Mouse (Mus musculus): ENCODE results near the gene Zfp518a. TPM values are rescaled to one million over a fixed set of nuclear protein-coding genes. Genes with fewer than 3 reads are reported as not detected.

Zfp518a gene
- polyA plus RNA-seq, 1 experiment from 2014 or later = 10.4 TPM

DNA sequence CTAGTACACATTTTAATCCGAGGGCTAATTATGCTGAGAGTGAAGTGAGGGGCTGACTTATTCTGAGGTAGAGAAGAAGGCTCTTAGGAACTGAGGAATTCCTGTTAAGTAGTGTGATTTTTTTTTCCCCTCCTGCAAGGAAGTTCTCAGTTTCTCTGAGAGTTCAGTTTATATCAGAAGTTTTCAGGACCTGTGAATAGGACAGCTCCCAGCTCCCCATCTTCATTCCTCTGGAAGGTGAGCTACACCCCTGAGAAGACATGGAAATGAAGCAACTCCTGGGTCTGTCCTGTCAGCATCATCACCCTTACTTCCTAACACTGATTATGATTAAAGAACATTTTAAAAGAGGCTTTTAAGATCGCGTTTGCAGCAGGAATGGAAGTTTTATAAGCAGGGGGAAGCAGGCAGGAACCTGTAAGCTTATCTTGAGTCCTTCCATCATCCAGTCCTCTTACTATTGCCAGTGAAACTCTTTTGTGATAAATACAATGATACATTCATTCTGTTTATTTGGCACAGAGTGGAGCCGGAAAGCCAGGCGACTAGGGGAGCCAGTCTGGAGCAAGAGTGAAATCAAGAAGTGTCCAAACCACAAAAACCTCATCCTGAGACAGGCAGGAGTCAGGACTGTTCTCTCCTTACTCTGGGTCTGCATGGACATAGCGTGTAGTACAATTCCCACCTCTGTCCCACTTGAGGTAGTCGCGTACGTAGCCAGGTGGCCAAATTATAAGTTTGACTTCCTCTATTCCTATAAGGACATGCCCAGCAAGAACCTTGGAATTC is 37.3 kb downstream of the Zfp518a start:
- no peaks in the 10 kb centered on the region for H3K27me3 ChIP-seq
- WGBS = 64% methylated on average over 9 of the region's 9 CpGs
- no peaks in the 10 kb centered on the region for H3K4me1 ChIP-seq
- H3K36me3 ChIP-seq = no peaks in the 10 kb centered on the region
- H3K9ac ChIP-seq = no peak overlapping the region
- no peak overlapping the region for H3K4me2 ChIP-seq
- no peak overlapping the region for H3K27ac ChIP-seq
- no peak for ATAC-seq (ENCODE audit: insufficient number of reproducible peaks, insufficient read depth, low FRiP score, low TSS enrichment, low read depth)
- no peak overlapping the region for H3K4me3 ChIP-seq
- no peaks in the 10 kb centered on the region for H3K9me3 ChIP-seq

DNA sequence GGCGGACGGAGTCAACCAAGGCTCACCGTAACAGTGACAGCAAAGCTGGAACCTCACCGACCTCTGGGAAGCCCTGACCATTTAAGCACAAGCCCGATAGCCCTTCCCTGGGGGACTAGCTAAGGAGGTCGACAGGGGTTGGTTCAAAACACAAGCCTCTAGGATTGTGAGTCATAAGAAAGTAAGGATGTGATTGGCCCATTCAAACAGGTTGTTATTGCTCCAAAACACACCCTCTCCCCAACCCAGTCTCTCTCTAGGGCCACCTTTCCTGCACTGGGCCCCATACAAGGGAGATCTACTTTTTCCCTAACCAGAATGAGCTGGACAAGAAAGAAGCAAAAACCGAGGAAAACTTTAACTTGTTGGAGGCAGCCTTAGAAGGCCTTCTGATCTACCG is 40.9 kb downstream of the Zfp518a start:
- no peaks in the 10 kb centered on the region for H3K9me3 ChIP-seq
- H3K4me2 ChIP-seq = no peak overlapping the region
- ATAC-seq (ENCODE audit: insufficient number of reproducible peaks, insufficient read depth, low FRiP score, low TSS enrichment, low read depth) = no peak
- H3K27ac ChIP-seq = no peak overlapping the region
- WGBS = 38% methylated on average over 8 of the region's 8 CpGs
- no peak overlapping the region for H3K9ac ChIP-seq
- no peaks in the 10 kb centered on the region for H3K27me3 ChIP-seq
- no peak overlapping the region for H3K4me3 ChIP-seq
- H3K36me3 ChIP-seq = no peaks in the 10 kb centered on the region
- H3K4me1 ChIP-seq = no peaks in the 10 kb centered on the region

DNA sequence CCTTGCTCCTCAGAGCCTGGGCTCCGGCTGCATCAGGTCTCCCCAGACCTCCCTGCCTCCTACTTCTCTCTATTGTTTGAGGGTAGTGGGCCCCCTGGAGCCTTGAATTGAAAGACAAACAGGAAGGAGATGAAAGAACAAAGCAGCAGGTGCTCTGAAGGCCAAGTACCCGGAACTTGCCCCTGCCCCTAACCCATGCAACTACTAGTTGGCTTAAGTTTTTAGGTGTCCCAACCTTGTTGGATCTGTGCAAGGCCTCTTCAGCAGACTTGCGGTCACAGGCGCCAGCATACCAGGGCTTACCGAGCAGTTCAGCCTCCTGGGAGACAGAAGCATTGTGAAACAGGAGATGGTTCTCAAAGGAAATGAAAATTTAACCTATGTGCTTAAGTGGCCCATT is 41.5 kb downstream of the Zfp518a start:
- no peak for ATAC-seq (ENCODE audit: insufficient number of reproducible peaks, insufficient read depth, low FRiP score, low TSS enrichment, low read depth)
- WGBS = 36% methylated on average over 5 of the region's 5 CpGs
- Histone ChIP-seq H3K9ac (no peak overlapping the region), H3K27me3 (no peaks in the 10 kb centered on the region), H3K4me3 (no peak overlapping the region), H3K27ac (no peak overlapping the region), H3K9me3 (no peaks in the 10 kb centered on the region), H3K36me3 (no peaks in the 10 kb centered on the region), H3K4me2 (no peak overlapping the region), H3K4me1 (no peaks in the 10 kb centered on the region)

GRCm38 (mm10) chr19:40943552-40943951 is 49.0 kb downstream of the Zfp518a start:
- Histone ChIP-seq H3K4me1 (no peaks in the 10 kb centered on the region), H3K4me3 (no peak overlapping the region), H3K4me2 (no peak overlapping the region), H3K27ac (no peak overlapping the region), H3K9me3 (no peaks in the 10 kb centered on the region), H3K36me3 (no peaks in the 10 kb centered on the region), H3K9ac (no peak overlapping the region), H3K27me3 (no peaks in the 10 kb centered on the region)
- no peak for ATAC-seq (ENCODE audit: insufficient number of reproducible peaks, insufficient read depth, low FRiP score, low TSS enrichment, low read depth)
- 88% methylated on average over 7 of the region's 7 CpGs for WGBS

- Histone ChIP-seq H3K9ac (no peak overlapping the region), H3K4me1 (no peaks in the 10 kb centered on the region), H3K4me3 (no peak overlapping the region), H3K4me2 (no peak overlapping the region), H3K27me3 (no peaks in the 10 kb centered on the region), H3K36me3 (no peaks in the 10 kb centered on the region), H3K27ac (no peak overlapping the region), H3K9me3 (no peaks in the 10 kb centered on the region)
- 81% methylated on average over 4 of the region's 4 CpGs for WGBS
- ATAC-seq (ENCODE audit: insufficient number of reproducible peaks, insufficient read depth, low FRiP score, low TSS enrichment, low read depth) = no peak
Measured at GRCm38 (mm10) chr19:40946937-40947577, 52.6 kb downstream of the Zfp518a start.

DNA sequence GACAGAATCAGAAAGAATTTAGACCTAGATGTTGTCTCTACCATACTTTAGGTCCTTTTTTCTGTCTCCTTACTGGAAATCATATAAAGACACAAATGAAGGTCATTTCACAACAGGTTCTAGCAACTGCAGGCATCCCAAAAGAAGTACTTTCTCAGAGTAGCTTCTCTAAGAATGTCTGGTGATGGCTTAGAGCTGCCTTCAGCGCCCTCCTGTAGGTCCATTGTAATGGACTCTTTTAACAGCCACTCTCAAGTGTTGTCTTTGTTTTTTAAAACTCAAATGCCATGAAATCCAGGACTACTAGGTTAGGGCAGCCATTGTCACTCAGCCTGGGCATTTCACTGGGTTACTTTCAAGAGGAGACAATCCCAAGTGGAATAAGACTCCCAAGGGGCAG is 64.5 kb downstream of the Zfp518a start:
- H3K36me3 ChIP-seq = no peaks in the 10 kb centered on the region
- no peaks in the 10 kb centered on the region for H3K4me1 ChIP-seq
- no peaks in the 10 kb centered on the region for H3K9me3 ChIP-seq
- 35% methylated on average over 1 of the region's 1 CpGs for WGBS
- H3K9ac ChIP-seq = no peak overlapping the region
- H3K27ac ChIP-seq = no peak overlapping the region
- H3K4me2 ChIP-seq = no peak overlapping the region
- H3K4me3 ChIP-seq = no peak overlapping the region
- H3K27me3 ChIP-seq = no peaks in the 10 kb centered on the region
- ATAC-seq (ENCODE audit: insufficient number of reproducible peaks, insufficient read depth, low FRiP score, low TSS enrichment, low read depth) = no peak

- H3K4me1 ChIP-seq = no peaks in the 10 kb centered on the region; the same call in 1 of the 2 replicates
- 43% methylated on average over 12 of the region's 12 CpGs for WGBS
- H3K9me3 ChIP-seq = no peaks in the 10 kb centered on the region
- no peaks in the 10 kb centered on the region for H3K36me3 ChIP-seq
- no peak overlapping the region for H3K9ac ChIP-seq
- H3K4me2 ChIP-seq = no peak overlapping the region
- H3K27ac ChIP-seq = no peak overlapping the region
- no peak for ATAC-seq (ENCODE audit: insufficient number of reproducible peaks, insufficient read depth, low FRiP score, low TSS enrichment, low read depth)
- no peak overlapping the region for H3K4me3 ChIP-seq
- H3K27me3 ChIP-seq = no peaks in the 10 kb centered on the region
Measured at GRCm38 (mm10) chr19:40962988-40963387, 68.5 kb downstream of the Zfp518a start.

GRCm38 (mm10) chr19:40964367-40964891 is 69.9 kb downstream of the Zfp518a start:
- ATAC-seq (ENCODE audit: insufficient number of reproducible peaks, insufficient read depth, low FRiP score, low TSS enrichment, low read depth) = no peak
- Histone ChIP-seq H3K4me1 (no peaks in the 10 kb centered on the region; the same call in 1 of the 2 replicates), H3K9me3 (no peaks in the 10 kb centered on the region), H3K36me3 (no peaks in the 10 kb centered on the region), H3K9ac (no peak overlapping the region), H3K27me3 (no peaks in the 10 kb centered on the region), H3K27ac (0 out of 2 replicates have a peak overlapping the region, but pooled peaks have one; percentile 16), H3K4me3 (no peak overlapping the region), H3K4me2 (no peak overlapping the region)
- WGBS = 59% methylated on average over 3 of the region's 3 CpGs

- 66% methylated on average over 6 of the region's 6 CpGs for WGBS
- no peaks in the 10 kb centered on the region for H3K9me3 ChIP-seq
- no peaks in the 10 kb centered on the region for H3K27me3 ChIP-seq
- H3K4me1 ChIP-seq = no peaks in the 10 kb centered on the region; the same call in 1 of the 2 replicates
- ATAC-seq (ENCODE audit: insufficient number of reproducible peaks, insufficient read depth, low FRiP score, low TSS enrichment, low read depth) = no peak
- no peak overlapping the region for H3K4me2 ChIP-seq
- no peaks in the 10 kb centered on the region for H3K36me3 ChIP-seq
- H3K9ac ChIP-seq = no peak overlapping the region
- H3K27ac ChIP-seq = no peak overlapping the region
- H3K4me3 ChIP-seq = no peak overlapping the region
Measured at GRCm38 (mm10) chr19:40964936-40965850, 70.7 kb downstream of the Zfp518a start.

Data from embryonic facial prominence, embryonic 13.5 days (tissue).